Mouse (Mus musculus) heart, postnatal 14 days (tissue): ENCODE data around the gene Dmrt1. TPM values are rescaled to one million over a fixed set of nuclear protein-coding genes. Genes with fewer than 3 reads are reported as not detected.

Experiments used
- DNase-seq, 2 experiments: peaks; one replicate each; pipeline ENCODE4 v3.0.0; 2021 to 2022
- intact Hi-C: fragments of 180-260 bp; cut with DNase I; formaldehyde crosslinking; loops from one replicate; pipeline ENCODE4 v1.15.1; 2025
- total RNA-seq, 2 experiments: library from RNA; stranded (reverse); gene quantifications; 2 replicates each; pipeline ENCODE4 v1.2.3; 2021

The Dmrt1 gene
- total RNA-seq, 2 experiments from 2014 or later: not detected

DNA sequence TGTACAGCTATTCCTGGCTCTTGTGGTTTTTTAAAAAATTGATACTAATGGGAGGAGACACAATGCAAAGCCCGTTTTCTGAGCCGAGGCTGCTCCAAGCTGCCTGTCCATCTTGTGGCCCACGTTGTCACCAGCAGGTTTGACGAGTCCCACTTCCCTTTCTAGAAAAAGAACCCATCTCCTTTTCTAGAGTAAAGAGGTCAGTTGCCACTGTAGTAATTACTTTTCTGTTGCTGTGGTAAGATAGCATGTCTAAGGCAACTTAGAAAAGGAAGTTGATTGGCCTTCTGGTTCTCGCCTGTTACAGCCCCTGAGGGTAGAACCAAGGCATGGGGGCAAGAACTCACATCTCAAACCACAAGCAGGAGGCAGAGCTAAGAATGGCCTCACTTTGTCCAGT lies 45.6 kb downstream of the Dmrt1 start:
- DNase-seq: no peak
- intact Hi-C loops: no loop called here

DNA sequence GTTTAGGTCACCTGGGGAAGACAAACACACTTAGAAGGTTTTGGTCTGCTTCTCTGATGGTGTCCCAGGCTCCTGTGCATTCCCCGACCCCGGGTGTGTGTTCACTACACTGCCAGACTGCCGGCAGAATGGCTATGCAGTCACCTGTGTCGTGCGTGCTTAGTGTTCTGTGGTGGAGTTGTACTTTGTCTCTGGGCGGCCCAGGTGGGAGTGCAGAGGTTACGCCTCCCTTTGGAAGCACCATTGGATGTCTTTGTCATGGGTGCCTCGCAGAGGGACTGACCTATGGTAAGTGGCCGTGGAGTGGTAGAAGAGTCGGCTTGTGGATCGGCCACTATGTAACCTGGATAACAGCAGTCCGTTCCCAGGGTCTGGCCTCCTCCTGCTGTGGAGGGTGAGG lies 59.0 kb downstream of the Dmrt1 start:
- no peak for DNase-seq
- intact Hi-C loops: no loop called here

DNA sequence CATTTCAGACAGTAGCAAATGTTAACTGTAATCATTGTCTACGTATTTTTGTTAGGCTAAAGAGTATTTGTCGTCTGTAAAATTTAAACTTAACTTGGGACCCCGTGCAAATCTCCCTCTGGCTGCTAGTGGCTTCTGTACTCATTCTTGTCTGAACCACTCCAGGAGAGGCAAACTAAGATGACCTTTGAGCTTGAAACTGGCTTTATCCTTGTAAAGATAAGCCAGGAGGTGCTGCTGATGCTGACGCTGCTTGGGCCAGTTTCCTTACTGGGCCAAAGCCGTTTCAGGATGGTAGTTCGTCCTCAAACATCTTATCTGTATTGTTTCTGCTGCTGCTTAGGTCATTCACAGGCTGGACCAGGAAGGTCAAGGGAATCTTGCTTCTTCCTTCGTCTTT lies 64.4 kb downstream of the Dmrt1 start:
- no peak for DNase-seq
- intact Hi-C loops: no loop called here

DNA sequence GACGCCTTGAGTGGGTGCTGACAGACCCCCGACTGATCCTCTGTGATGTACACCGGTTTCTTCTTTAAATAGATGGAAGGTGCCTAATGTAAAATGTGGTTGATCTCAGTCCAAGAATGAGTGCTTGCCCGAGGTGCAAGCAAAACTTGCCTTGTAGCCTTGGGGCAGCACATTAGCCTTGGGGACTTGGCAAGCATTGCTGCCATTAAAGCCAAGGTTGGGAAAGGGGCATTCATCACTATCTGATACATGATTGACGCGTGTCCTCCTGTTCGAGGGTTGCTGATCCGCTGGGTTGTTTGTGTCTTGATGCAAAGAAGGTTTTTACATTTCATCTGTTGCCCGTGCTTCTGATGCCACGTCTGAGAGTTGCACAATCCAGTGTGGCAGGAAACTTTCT lies 69.0 kb downstream of the Dmrt1 start:
- intact Hi-C loops: no loop called here
- DNase-seq: no peak

DNA sequence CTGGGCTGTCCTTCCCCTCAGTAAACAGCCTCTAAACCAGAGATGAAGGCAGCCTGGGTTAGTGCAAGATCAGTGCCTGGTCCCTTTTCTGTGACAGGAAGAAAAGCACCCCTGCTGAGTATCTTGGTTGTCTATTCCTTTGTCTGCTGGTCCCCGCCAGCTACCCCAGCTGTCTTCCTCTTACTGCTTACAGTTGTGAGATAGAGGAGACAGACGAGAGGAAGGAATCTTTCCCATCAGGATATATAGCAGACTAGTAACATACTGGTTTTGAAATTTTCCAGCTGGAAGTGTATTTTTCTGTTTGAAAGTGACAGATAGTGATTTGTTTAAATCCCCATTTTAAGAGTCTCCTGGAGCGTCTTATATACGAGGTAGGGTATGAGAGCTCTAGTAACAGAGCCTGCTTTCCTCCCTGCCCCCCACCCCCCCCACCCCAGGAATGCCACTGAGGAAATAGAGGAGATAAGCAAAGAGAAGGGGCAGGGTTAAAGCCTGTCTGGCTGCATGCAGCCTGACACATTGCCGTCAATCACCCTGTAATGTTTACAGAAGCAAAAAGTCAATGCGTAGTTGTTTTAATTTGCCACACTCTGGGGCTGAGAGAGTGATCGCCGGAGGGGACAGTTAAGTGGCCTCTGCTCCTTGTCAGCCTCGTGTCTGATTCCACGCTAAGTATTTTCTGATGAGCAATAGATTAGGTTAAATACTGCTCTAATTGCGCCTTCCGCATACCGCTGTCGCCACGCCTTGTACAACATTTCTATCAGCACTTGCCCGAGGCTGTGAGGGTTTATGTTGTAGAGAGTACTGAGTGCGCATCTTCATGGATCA lies 69.8 kb downstream of the Dmrt1 start:
- intact Hi-C loops: no loop called here

DNA sequence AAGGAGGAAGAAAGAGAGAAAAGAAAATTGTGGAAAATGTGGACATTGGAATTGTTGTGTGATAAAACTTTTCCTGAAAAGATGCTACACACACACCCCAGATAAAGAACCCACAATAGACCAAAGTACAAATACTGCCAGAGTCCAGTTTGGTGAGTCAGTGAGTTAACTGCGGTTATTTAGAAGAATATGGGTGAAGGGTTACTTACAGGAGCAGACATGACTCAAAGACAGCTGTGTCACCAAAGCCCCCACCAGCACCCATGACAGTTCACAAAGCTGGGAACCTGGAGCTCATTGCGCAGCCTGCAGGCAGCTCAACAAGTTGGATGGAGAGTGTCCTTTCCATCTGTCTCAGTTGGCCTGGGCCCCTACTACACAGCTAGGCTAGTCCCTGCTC lies 72.9 kb downstream of the Dmrt1 start:
- DNase-seq: no peak
- intact Hi-C loops: no loop called here

More for the DNA sequence above, 69.8 kb downstream of the Dmrt1 start:
- DNase-seq: no peak

DNA sequence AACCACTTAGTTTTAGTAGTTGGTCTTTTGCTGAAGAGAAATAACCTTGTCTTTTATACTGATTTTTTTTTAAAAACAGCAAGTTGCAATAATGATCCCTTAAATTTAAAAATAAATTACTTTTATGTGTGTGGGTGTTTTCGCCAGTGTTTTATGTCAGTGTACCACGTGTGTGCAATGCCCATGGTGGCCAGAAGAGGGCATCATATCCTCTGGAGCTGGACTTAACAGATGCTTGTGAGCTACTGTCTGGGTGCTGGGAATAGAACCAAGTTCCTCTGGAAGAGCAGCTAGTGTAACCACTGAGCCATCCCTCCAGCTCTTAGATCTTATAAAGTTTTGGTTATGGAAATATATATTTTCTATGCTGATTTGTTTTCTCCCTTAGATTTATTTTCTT lies 74.0 kb downstream of the Dmrt1 start:
- intact Hi-C loops: no loop called here

DNA sequence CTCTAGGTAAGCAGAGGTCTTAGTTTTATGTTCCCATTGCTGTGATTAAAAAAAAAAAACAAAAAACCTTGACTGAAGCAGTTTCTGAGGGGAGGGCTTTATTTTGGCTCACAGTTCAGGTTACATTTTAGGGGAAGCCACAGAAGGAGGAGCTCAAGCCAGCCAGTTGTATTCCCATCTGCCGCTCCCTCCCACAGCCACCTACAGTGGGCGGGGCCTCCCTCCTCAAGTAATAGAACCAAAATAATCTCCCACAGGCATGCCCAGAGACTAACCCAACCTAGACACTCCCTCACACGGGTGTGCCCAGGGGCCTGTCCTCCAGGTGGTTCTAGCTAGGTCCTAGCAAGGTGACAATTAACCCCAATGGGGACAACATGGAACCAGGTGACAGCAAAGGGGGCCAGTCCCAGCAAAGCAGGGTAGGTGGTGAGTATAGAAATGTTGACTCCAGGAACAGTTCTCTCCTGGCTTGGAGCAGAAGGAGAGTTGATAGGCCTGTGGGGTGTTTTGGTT lies 92.4 kb downstream of the Dmrt1 start:
- intact Hi-C loops: no loop called here
- no peak for DNase-seq

More for the DNA sequence above, 74.0 kb downstream of the Dmrt1 start:
- DNase-seq: no peak

DNA sequence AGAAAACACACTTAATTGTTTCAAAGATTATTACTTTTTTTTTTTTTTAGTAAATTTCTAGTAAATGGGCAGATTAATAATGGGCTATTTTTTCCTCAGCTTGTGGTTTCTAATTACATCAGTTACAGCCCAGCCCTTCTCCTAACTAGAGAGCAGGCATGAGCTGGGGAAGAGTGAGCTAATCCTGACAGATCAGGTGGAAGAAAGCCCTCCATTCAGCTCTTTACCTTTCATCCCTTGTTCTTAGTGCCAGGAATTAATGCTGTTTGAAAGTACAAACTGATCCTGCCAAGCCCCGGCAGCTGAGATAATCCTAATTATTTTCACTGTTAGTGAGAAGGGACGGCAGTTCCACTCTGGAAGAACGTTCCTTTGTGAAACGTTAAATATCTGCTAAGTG lies 93.2 kb downstream of the Dmrt1 start:
- DNase-seq: no peak
- intact Hi-C loops: no loop called here

DNA sequence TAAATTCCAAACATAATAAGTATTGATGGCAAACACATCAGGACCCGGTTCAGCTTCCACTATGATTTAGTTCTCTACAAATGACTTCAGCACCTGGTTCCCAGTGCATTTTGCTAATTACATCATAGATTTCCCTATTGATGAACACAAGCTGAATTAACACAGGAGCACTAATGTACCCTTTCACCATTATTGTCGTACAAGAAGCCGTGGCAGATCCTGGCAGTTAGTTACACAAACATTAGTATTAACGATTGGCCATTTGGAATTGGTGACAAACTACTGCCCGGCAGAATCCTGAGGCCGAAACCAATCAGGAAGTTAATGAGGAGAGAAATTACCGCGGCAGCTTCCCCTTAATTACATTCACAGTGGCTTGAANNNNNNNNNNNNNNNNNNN lies 96.5 kb downstream of the Dmrt1 start:
- intact Hi-C loops: no loop called here
- DNase-seq: no peak

DNA sequence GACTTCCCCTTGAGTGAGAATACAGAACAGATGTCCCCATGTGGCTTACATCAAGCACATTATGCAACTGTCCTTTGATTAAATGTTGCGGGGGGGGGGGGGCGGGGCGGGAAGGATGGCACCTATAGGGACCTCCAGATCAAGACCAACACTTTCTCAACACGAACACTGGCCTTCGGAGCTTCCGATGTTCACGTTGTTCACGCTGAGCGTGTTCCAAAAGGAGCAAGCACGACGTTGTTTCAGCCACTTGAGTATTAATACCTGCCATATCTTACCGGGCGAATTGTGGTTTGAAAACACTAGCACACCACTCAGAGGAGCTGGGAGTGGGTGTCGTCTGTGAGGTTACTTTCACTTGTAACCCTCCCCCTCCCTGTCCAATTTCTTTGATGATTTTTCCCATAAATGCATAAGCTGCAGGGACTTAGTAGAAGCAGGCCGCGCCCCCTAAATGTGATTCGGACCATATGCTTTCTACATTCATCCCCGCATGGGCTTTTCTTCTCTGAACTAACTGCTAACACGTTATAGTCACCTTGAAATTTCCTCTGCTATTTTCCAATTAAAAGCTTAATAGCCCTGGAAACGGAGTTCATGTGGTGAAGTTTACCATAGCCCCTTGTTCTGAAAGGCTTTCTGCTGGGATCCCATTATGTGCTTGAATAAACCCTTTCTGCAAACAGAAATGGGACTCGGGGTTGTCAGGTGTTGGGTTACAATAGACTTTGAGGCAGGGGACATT lies 102.2 kb downstream of the Dmrt1 start:
- no peak for DNase-seq
- intact Hi-C loops: loop anchor here (5.0 kb wide), 1 partner anchor 65 kb away; the partner anchor contains the start of gene Dmrt2

DNA sequence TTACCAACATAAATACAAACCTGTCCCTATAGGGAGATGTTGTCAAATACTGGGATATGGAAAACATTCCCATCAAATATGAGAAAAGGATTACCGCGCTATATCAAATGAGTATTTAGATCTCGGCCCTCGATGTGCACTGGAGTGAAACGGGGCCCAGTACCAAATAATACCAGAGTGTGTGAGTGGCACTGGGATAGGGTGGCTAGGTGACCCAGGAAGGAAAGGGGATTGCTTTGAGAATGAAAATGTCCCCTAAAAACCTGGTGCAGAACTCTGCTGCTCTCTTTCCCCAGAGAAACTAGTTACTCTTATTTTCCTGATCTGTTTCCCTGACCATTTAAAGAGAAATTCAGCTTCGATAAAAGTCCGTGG lies 102.8 kb downstream of the Dmrt1 start:
- intact Hi-C loops: loop anchor here (5.0 kb wide), 1 partner anchor 64 kb away; the partner anchor contains the start of gene Dmrt2
- DNase-seq: no peak

DNA sequence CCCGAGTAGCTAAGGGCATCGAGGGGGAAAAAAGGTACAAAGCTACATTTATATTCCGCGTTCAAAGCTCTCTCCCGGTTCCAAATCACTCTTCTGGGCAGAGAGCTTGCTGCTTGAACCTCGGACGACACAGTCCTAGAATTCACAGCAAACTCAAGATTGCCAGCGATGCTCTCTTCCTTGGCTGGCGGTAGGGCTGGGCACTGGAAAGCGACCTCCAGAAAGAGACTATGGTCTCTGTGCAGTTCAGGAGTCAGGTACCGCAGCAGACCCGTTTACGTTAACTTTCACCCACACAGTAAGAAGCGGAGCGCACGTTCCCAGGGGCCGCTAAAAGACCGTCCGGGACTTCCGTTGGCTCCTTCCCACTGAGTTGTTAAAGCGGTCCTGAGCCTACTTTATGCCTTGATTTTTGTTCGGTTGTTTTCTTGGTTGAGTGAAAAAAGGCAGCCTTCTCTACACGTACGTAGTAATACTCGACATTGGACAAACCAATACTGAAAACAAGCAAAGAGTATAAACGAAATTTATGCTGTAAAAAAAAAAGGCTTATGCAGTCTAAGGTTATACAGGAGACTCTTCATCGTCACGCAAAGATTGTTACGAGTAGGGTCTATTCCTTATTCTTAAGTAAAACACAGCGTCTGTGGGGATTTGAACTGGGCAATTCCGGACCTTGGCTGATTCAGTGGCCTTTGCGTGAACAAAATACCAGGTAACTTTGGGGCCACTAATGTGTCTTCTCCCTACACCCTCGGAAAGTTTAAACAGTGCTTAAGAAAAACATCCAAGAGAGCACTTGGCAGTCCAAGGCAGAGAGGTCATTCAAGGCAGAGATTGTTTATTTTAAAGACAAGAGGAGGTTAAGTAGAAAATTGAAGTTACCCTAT lies 103.8 kb downstream of the Dmrt1 start:
- DNase-seq: no peak
- intact Hi-C loops: loop anchor here (5.0 kb wide), 1 partner anchor 63 kb away; the partner anchor contains the start of gene Dmrt2

DNA sequence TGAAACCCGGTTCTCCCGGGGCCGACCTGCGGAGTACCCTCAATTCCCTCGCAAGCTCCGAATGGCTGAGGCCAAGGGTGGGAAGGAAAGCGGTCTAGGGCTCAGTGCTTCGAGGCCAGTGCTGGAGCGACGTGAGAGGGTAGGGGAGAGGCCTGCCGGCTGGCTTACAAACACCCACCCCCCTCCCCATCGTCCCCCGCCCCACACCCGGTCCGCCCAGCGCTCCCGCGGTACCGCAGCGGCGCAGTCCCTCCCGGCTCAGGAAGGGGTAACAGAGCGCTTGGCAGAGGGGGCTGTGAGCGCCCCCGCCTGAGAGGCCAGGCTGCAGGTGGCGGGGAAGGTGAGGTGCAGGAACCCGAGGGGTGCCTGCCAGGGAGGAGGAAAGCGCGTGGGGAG lies 104.6 kb downstream of the Dmrt1 start, which contains the start of gene Dmrt3:
Gene Dmrt3, plus strand, starts transcription at position 287 of the 396 bp plus-strand sequence.
- intact Hi-C loops: no loop called here
- no peak for DNase-seq

DNA sequence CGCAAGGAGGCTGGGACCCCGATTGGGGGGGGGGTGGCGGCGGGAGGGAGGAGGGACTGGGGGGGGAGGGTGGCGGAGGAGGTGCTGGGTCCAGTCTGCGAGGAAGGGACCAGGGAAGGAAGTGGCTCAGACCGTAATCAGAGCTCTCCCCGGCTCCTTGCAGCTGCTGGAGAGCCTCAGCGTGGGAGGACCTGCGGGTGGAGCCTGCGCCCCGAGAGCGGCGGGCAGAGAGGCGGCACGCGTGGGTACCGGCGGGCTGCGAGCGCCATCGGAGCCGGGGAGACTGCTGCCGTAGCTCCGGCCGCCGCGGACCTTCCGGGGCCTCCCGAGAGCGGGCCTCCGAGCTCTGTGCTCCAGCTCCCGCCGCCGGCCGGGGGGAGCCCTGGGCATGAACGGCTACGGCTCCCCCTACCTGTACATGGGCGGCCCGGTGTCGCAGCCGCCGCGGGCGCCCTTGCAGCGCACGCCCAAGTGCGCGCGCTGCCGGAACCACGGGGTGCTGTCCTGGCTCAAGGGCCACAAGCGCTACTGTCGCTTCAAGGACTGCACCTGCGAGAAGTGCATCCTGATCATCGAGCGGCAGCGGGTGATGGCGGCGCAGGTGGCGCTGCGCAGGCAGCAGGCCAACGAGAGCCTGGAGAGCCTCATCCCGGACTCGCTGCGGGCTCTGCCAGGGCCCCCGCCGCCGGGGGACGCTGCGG lies 105.1 kb downstream of the Dmrt1 start:
- DNase-seq: peak in 1 of 2 experiments; percentile 21
- intact Hi-C loops: no loop called here

DNA sequence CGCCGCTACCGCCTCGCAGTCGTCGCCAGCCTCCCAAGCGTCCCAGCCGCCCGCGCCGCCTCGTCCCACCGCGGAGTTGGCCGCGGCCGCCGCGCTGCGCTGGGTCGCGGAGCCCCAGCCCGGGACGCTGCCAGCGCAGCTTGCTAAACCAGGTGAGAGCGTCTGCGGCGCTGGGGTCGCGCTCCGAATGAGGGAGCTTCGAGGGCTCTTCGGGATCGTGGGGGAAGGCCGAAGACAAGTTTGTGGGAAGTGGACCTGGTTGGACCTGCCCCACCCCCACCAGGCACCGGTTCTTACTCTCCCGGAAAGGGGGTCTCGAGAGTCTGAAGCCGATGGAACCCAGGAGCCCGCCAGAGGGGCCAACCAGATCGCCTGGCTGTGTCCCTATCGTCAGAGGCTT lies 105.7 kb downstream of the Dmrt1 start:
- intact Hi-C loops: no loop called here
- DNase-seq: no peak

DNA sequence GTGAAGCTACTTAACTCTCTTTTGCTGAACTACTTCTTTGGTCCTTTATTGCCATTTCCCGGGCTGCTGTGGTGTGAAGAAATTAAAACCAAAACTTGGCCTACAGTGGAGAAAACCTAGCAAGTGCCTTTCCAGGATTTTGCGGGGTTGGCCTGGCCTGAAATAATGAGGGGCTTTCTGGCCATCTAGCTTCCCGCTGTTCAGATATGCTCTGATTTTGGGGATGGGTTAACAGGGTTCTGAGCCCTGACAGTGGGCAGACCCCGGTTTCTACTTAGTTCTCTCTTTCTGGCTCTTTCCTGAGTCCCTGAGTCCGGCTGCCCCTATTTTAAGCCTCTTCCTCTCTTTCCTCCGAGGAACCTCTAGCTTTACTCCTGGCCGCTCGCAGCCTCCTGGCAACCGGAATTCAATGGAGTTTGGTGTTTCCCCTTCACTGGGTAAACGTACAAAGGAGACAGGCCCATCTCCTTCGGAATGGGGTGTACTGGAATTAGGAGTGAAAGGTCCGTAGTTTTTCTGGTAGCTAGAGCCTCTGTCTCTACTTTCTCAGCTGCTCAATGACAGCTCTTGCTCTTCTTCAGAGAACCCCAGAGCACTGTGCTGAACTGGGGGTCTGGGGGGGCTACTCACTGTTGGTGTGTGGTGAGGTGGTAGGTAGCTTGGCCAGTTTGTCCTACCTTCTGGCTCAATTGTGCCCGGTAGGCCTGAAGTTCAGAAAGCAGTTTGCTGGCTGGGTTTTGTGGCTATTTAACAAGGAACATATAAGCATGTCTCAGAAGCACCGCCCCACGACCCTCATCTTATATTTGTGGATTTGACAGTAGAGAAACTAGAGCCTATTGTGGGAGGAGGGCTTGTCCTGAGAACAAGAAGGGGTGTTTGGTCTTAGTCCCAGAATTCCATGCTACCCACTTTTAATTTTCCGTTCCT lies 106.7 kb downstream of the Dmrt1 start:
- intact Hi-C loops: no loop called here
- DNase-seq: no peak

DNA sequence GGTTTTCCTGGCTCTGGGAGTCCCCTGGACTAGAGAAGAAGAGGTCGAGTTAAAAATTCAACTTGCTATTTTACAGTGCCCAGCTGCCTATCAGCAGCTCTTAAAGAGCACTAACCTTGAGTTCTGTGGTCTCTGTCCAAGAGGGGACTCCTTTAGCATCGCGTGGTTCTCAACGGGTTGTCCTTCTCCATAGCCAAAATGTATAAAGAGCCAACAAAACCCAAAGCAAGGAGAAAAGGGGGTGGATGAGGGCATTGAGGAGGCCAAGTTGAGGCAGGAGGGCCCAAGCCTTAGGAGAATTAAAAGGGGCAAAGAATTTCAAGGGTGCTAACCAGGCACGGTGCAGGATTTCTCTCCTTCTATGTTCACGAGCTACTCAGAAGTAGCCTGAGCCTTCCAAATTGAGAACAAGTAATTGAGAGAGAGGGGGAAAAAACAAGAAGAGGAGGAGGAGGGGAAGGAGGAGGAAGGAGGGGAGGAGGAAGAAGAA lies 107.4 kb downstream of the Dmrt1 start:
- no peak for DNase-seq
- intact Hi-C loops: no loop called here
